Mouse (Mus musculus) ES-Bruce4 (cell line): ENCODE results near the gene Anln.

Experiments
- CTCF ChIP-seq: IDR thresholded peaks from one replicate; pipeline ENCODE4 v1.8.1; 2011; ENCODE audit warnings: low read depth, low read length
- EP300 ChIP-seq: IDR thresholded peaks from 2 replicates; pipeline ENCODE4 v1.6.1; 2011; ENCODE audit warnings: low read depth, low read length; ENCODE audit not compliant: insufficient read depth
- POLR2A ChIP-seq: IDR thresholded peaks from one replicate; pipeline ENCODE4 v1.8.1; 2011; ENCODE audit warnings: low read length; ENCODE audit not compliant: insufficient read depth

GRCm38 (mm10) chr9:22327475-22328387, 61.3 kb downstream of the Anln start:
- TF ChIP-seq CTCF (peak; percentile 96), EP300 (no peak), POLR2A (no peak)
